Mouse (Mus musculus): ENCODE data around the gene Zfp983. TPM values are rescaled to one million over a fixed set of nuclear protein-coding genes. Genes with fewer than 3 reads are reported as not detected.
A peak's percentile ranks its signal among the peaks of the same experiment; 100 is the strongest.
"Not testable (repeated sequence)": the region's sequence is repeated elsewhere in the genome, so short reads cannot be mapped to it uniquely, and the experiment has no call there.

Gene Zfp983
- polyA plus RNA-seq, 1 experiment from 2014 or later, result 10.5 TPM

DNA sequence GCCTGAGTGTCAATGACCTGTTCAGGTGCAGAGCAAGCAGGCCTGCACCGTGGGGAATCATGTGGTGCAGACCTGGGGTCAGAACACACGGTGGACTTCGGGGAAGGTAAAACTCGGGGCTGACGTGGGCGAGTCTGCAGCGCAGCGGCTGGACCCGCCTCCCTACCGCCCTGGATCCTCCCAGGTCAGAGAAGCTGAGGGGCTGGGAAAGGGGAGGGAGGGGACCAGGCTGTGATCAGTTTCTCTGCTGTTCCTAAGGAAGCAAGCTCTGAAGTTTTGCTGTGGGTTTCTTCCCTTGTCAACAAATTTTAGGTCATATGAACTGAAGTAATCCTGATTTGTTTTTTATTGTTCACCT, 29.6 kb downstream of the Zfp983 start:
- H3K27ac ChIP-seq (ENCODE audit: low read depth, low read length), result not testable (repeated sequence)

DNA sequence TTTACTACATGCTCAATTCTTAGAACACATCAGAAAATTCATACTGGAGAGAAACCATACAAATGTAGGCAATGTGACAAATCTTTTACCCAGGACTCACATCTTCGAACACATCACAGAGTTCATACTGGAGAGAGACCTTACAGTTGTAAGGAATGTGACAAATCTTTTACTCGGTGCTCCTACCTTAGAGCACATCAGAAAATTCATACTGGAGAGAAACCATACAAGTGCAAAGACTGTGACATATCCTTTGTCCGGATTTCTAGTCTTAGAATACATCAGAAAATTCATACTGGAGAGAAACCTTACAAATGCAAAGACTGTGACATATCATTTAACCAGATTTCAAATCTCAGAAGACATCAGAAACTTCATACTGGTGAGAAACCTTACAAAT, 41.1 kb downstream of the Zfp983 start, which contains the start of gene Gm10226:
TSS of gene Gm10226 (plus strand) at position 301 of the 400 bp plus-strand sequence.
- no peak for DNase-seq (ENCODE audit: low spot score)
- H3K36me3 ChIP-seq (ENCODE audit: control insufficient read depth, insufficient read depth, low read length), result peaks cover 2% of the 10 kb centered on the region; the same call in 1 of the 2 replicates
- no peaks in the 10 kb centered on the region for H3K9me3 ChIP-seq (ENCODE audit: control insufficient read depth, low read length)
- H3K27me3 ChIP-seq (ENCODE audit: control insufficient read depth, insufficient read depth, low read length), result no peaks in the 10 kb centered on the region
- no peak within 1 kb of the TSS for H3K27ac ChIP-seq (ENCODE audit: low read depth, low read length)
- ATAC-seq (ENCODE audit: insufficient read depth, low FRiP score, low TSS enrichment), result no peak
- no peaks in the 10 kb centered on the region for H3K4me1 ChIP-seq (ENCODE audit: control insufficient read depth, insufficient read depth, low read length)
- no peak within 1 kb of the TSS for H3K9ac ChIP-seq (ENCODE audit: low read length)
- no peak within 1 kb of the TSS for H3K4me3 ChIP-seq (ENCODE audit: low read depth, low read length)
- WGBS, result 93% methylated on average over 3 of the region's 3 CpGs
- no peak within 1 kb of the TSS for H3K4me2 ChIP-seq (ENCODE audit: low read depth)

More for the DNA sequence above, 29.6 kb downstream of the Zfp983 start:
- not testable (repeated sequence) for H3K27me3 ChIP-seq (ENCODE audit: control insufficient read depth, insufficient read depth, low read length); H3K9me3 ChIP-seq (ENCODE audit: control insufficient read depth, low read length); H3K36me3 ChIP-seq (ENCODE audit: control insufficient read depth, insufficient read depth, low read length); H3K4me1 ChIP-seq (ENCODE audit: control insufficient read depth, insufficient read depth, low read length)
- peak overlapping the region; percentile 39 for H3K4me3 ChIP-seq (ENCODE audit: low read depth, low read length)
- DNase-seq (ENCODE audit: low spot score), result peak; percentile 63
- H3K9ac ChIP-seq (ENCODE audit: low read length), result peak overlapping the region; percentile 37; the same call in 1 of the 2 replicates
- H3K4me2 ChIP-seq (ENCODE audit: low read depth), result peak overlapping the region; percentile 40
- ATAC-seq (ENCODE audit: insufficient read depth, low FRiP score, low TSS enrichment), result peak; percentile 90
- 0% methylated on average over 10 of the region's 10 CpGs for WGBS

DNA sequence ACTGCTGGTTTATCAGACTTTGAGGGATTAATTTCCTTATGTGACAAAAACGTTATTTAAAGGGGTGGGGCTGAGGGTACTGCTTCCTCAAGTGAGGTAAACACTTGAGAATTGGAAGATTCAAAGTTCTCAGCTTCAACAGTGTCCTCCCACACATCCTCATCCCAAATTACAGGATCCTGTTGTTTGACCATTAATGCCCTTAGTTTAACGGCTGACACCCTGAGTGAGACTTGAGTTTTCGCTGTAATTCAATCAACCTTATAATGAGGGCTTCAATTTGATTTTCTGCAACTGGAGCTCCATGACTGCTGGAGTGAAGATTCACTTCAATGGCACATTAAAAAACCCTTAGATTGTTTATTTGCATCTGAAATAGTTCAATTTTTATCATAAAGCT, 42.9 kb downstream of the Zfp983 start:
- Histone ChIP-seq H3K27ac (ENCODE audit: low read depth, low read length) (no peak overlapping the region), H3K9me3 (ENCODE audit: control insufficient read depth, low read length) (no peaks in the 10 kb centered on the region), H3K27me3 (ENCODE audit: control insufficient read depth, insufficient read depth, low read length) (no peaks in the 10 kb centered on the region), H3K36me3 (ENCODE audit: control insufficient read depth, insufficient read depth, low read length) (peaks cover 2% of the 10 kb centered on the region; the same call in 1 of the 2 replicates), H3K4me2 (ENCODE audit: low read depth) (no peak overlapping the region), H3K9ac (ENCODE audit: low read length) (no peak overlapping the region), H3K4me3 (ENCODE audit: low read depth, low read length) (no peak overlapping the region), H3K4me1 (ENCODE audit: control insufficient read depth, insufficient read depth, low read length) (no peaks in the 10 kb centered on the region)
- DNase-seq (ENCODE audit: low spot score), result no peak
- ATAC-seq (ENCODE audit: insufficient read depth, low FRiP score, low TSS enrichment), result no peak
- WGBS, result 78% methylated on average over 3 of the region's 3 CpGs

DNA sequence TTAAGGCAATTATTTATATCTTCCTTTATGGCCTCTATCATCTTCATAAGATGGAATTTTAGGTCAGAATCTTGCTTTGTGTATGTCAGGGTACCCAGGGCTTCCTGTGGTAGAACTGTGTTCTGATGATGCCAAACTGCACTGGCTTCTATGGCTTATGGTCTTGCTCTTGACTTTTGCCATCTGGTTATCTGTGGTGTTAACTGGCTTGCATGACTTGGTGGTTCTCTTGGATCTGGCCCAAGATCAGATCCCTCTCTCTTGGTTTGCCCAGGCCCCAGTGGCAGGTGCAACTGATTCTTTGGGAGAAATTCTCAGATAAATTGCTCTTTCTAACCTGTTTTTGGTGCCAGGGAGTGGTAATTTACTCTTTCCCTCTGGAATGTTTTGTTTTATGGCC, 45.6 kb downstream of the Zfp983 start:
- H3K4me3 ChIP-seq (ENCODE audit: low read depth, low read length), result no peak overlapping the region
- DNase-seq (ENCODE audit: low spot score), result no peak
- H3K36me3 ChIP-seq (ENCODE audit: control insufficient read depth, insufficient read depth, low read length), result peaks cover 2% of the 10 kb centered on the region; the same call in 1 of the 2 replicates
- no peak overlapping the region for H3K9ac ChIP-seq (ENCODE audit: low read length)
- H3K4me1 ChIP-seq (ENCODE audit: control insufficient read depth, insufficient read depth, low read length), result no peaks in the 10 kb centered on the region
- H3K9me3 ChIP-seq (ENCODE audit: control insufficient read depth, low read length), result no peaks in the 10 kb centered on the region
- no peak overlapping the region for H3K4me2 ChIP-seq (ENCODE audit: low read depth)
- H3K27ac ChIP-seq (ENCODE audit: low read depth, low read length), result no peak overlapping the region
- H3K27me3 ChIP-seq (ENCODE audit: control insufficient read depth, insufficient read depth, low read length), result no peaks in the 10 kb centered on the region
- no peak for ATAC-seq (ENCODE audit: insufficient read depth, low FRiP score, low TSS enrichment)

DNA sequence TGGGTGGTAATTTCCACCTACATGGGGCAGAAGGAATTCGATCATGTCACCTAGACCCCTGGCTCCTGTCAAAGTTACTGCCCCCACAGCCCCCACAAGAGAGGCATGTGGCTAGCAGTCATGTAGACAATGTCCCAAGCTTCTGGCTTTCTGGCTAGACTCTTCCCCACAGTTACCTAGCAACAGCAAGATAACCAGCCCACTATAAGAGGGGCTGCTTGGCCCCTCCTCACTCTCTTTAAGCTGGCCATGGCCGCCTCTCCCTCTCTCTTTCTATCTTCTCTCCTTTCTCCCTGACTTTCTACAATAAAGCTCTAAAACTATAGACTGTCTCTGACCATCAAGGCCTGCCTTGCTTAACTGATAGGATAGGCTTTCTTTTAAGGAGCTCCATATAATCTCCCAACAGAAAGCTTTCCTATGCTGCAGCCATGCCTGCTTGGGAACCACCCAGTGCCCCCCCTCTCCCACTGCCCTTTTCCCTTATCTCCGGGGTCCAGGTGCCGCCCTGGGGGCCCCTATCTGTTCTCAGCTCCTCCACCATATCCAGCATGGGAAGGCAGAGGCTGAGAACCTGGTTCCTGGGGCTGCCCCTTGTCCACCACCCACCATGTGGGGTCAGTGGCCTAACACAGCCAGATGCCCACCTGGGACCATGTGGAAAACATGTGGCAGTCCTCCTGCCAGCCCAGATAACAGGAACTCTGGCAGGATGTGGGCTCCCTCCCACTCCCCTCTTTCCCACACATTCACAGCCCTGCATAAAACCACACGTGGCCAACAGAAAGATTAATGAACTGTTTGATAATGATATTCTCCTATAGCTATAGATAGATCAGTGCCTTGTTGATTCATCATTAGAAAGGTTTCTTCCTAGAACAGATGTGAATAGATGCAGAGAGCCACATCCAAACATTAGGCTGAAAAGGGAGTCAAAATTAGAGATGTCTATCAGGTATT, 52.1 kb downstream of the Zfp983 start:
- Histone ChIP-seq H3K9me3 (ENCODE audit: control insufficient read depth, low read length) (no peaks in the 10 kb centered on the region), H3K27ac (ENCODE audit: low read depth, low read length) (no peak overlapping the region), H3K4me1 (ENCODE audit: control insufficient read depth, insufficient read depth, low read length) (no peaks in the 10 kb centered on the region), H3K27me3 (ENCODE audit: control insufficient read depth, insufficient read depth, low read length) (no peaks in the 10 kb centered on the region), H3K4me3 (ENCODE audit: low read depth, low read length) (no peak overlapping the region), H3K9ac (ENCODE audit: low read length) (no peak overlapping the region), H3K36me3 (ENCODE audit: control insufficient read depth, insufficient read depth, low read length) (no peaks in the 10 kb centered on the region), H3K4me2 (ENCODE audit: low read depth) (no peak overlapping the region)
- WGBS, result 56% methylated on average over 5 of the region's 5 CpGs
- ATAC-seq (ENCODE audit: insufficient read depth, low FRiP score, low TSS enrichment), result no peak
- no peak for DNase-seq (ENCODE audit: low spot score)

DNA sequence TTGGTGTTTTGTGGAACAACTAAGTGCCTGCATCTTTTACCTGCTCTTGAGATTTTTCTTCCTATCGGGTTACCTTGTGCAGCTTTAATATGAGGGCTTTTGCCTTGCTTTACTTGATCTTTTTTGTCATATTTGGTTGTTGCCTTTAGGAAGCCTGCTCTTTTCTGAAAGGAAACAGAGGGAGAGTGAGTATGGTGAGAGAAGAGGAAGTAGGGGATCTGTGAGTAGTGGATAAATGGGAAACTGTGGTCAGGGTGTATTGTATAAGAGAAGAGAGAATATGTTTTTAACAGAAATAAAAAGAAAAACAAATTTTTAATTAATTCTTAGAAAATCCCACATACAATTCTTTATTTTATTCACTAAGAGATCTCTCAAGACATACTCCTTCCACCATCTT, 53.0 kb downstream of the Zfp983 start:
- Histone ChIP-seq H3K27ac (ENCODE audit: low read depth, low read length) (no peak overlapping the region), H3K4me1 (ENCODE audit: control insufficient read depth, insufficient read depth, low read length) (no peaks in the 10 kb centered on the region; the same call in 1 of the 2 replicates), H3K4me2 (ENCODE audit: low read depth) (no peak overlapping the region), H3K4me3 (ENCODE audit: low read depth, low read length) (no peak overlapping the region), H3K9me3 (ENCODE audit: control insufficient read depth, low read length) (no peaks in the 10 kb centered on the region), H3K36me3 (ENCODE audit: control insufficient read depth, insufficient read depth, low read length) (no peaks in the 10 kb centered on the region), H3K27me3 (ENCODE audit: control insufficient read depth, insufficient read depth, low read length) (no peaks in the 10 kb centered on the region), H3K9ac (ENCODE audit: low read length) (no peak overlapping the region)
- DNase-seq (ENCODE audit: low spot score), result no peak
- 86% methylated on average over 1 of the region's 1 CpGs for WGBS
- ATAC-seq (ENCODE audit: insufficient read depth, low FRiP score, low TSS enrichment), result no peak

DNA sequence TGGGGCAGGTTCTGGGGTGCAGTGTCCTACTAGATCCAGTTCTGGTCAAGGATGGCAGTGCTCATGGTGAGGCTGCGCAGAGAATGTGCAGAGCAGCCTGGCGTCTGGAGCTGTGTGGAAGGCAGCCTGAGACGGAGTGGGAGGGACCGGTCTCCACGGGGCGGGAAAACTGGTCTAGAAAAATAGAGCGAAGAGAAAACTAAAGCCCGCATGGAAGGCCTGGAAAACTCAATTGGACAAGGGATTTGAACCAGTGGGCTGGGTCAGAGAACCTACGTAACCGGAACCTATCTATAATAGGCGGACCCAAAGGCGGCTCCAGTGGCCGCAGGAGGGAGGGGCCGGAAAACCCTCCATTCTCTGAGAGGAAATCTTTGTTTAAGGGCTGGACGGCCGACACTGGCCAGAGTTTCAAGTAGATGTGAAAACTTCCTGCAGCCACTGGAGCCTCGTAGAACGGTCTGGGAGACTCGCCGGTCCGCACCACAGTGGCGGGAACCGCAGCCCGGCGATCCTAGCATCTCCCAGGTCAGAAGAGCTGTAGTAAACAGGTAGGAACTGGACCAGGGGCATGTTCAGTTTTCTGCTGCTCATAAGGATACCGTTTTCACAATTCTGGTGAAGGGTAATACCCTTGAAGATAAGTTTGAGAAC, 57.0 kb downstream of the Zfp983 start, which contains the start of gene Zfp760:
TSS of gene Zfp760 (plus strand) at position 399 of the 654 bp plus-strand sequence.
- 4% methylated on average over 26 of the region's 26 CpGs for WGBS
- Histone ChIP-seq H3K4me3 (ENCODE audit: low read depth, low read length) (peak within 1 kb of the TSS; percentile 63), H3K27me3 (ENCODE audit: control insufficient read depth, insufficient read depth, low read length) (no peaks in the 10 kb centered on the region), H3K27ac (ENCODE audit: low read depth, low read length) (peak within 1 kb of the TSS; percentile 85), H3K9ac (ENCODE audit: low read length) (peak within 1 kb of the TSS; percentile 75), H3K9me3 (ENCODE audit: control insufficient read depth, low read length) (no peaks in the 10 kb centered on the region), H3K4me2 (ENCODE audit: low read depth) (peak within 1 kb of the TSS; percentile 52), H3K4me1 (ENCODE audit: control insufficient read depth, insufficient read depth, low read length) (no peaks in the 10 kb centered on the region; the same call in 1 of the 2 replicates), H3K36me3 (ENCODE audit: control insufficient read depth, insufficient read depth, low read length) (no peaks in the 10 kb centered on the region; the same call in 1 of the 2 replicates)
- peak; percentile 85 for DNase-seq (ENCODE audit: low spot score)
- peak; percentile 95 for ATAC-seq (ENCODE audit: insufficient read depth, low FRiP score, low TSS enrichment)

DNA sequence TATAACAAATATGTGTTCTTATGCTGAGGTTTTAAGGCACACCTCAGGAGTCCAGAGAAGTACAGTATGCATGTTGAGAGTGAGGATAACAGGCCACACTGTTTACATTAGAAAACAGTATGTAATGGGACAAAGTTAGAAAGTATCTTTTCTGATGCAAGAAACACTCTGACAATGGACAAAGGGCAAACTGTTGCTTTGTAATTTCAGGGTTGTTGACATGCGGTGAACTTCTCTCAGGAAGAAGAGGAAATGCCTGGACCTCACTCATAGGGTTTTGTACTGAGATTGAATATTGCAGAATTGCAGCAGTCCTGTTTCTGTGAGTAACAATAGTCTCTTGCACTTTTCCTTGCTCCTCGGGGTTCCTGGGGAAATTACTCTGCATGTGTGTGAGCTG, 58.0 kb downstream of the Zfp983 start:
- 52% methylated on average over 2 of the region's 2 CpGs for WGBS
- Histone ChIP-seq H3K9ac (ENCODE audit: low read length) (peak overlapping the region; percentile 75), H3K27me3 (ENCODE audit: control insufficient read depth, insufficient read depth, low read length) (no peaks in the 10 kb centered on the region), H3K27ac (ENCODE audit: low read depth, low read length) (no peak overlapping the region), H3K36me3 (ENCODE audit: control insufficient read depth, insufficient read depth, low read length) (no peaks in the 10 kb centered on the region; the same call in 1 of the 2 replicates), H3K4me2 (ENCODE audit: low read depth) (peak overlapping the region; percentile 52), H3K4me1 (ENCODE audit: control insufficient read depth, insufficient read depth, low read length) (no peaks in the 10 kb centered on the region; the same call in 1 of the 2 replicates), H3K9me3 (ENCODE audit: control insufficient read depth, low read length) (no peaks in the 10 kb centered on the region), H3K4me3 (ENCODE audit: low read depth, low read length) (peak overlapping the region; percentile 63)
- no peak for ATAC-seq (ENCODE audit: insufficient read depth, low FRiP score, low TSS enrichment)
- DNase-seq (ENCODE audit: low spot score), result no peak

All from neural tube, embryonic 11.5 days (tissue).